Mouse (Mus musculus) brain, adult 10 weeks (tissue): ENCODE results near the gene Syt15. TPM values are rescaled to one million over a fixed set of nuclear protein-coding genes. Genes with fewer than 3 reads are reported as not detected.

Source experiments
- polyA plus RNA-seq: library from polyadenylated mRNA; stranded (reverse); fragments of 350-450 nt; fragmentation: Illumina TruSeq; extraction: RNeasy Lipid Tissue Mini Kit (QIAGEN cat#74804); gene quantifications from one replicate; pipeline ENCODE4 v1.2.3, GENCODE M21; 2015; ENCODE audit warnings: low read depth, low replicate concordance

Syt15 gene
- polyA plus RNA-seq: 1.1 TPM

DNA sequence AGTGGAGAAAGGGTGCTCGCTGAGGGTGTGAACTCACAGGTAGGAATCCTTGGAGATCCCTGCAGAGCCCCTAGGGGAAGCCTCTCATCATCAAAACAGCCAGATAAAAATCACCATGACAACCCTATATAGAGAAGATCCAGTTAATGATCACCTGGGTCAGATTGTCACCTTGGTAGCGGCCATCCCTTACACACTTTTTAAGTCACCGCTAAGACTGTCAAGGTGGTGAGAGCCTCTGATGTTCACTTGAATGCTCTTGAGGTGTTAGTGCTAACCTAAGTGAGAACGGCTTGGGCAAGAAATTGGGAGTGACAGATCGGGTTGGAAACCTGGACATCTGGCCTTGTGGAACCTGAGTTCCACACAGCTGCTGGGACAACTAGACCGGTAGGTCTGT is at the start of gene Syt15:
TSS of gene Syt15 (plus strand) at position 301 of the 400 bp plus-strand sequence.

DNA sequence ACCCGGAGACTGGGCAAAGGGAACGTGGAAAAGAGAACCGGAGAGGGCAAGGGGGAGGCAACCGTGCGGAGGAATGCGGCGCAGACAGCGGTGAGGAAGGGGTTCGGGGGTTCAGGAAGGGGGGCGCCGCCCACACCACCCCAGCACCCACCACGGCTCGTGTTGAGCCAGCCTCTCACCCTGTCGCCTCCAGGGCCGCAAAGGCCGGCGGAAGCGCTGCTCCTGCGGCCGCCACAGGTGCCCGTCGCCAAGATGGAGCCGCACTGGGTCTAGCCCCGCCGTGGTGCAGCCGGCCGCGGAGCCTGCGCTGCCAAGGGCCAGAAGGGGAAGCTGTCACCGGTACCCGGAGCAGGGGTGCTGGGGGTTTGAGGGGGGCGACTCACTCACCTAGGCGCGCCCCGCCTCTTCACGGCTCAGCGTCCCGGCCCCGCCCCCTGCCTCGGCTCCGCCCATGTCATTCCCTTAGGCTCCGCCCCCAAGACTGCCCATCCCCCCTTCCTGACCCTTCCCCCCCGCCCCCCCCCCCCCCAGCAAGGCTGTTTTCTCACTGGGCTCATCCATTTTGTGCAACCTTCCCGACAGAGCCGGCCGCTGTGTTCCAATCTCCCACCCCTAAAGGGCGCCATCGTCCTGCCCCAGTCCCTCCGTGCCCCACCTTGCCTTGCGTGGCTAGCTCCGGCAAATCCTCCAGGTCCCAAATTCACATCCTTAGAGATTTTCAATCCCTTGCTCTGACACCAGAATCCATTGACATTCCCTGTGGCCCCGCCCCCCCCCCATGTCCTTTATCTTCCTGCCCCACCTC is 18.0 kb upstream of the Syt15 start, which contains the start of gene Gprin2:
TSS of gene Gprin2 (minus strand) at position 423 of the 805 bp plus-strand sequence.

Other genes with a start within 250 kb of the Syt15 start
- 2.4 TPM for gene Zfp488, start 240.8 kb upstream of the Syt15 start, polyA plus RNA-seq
- gene Gm30083, start 204.4 kb upstream of the Syt15 start, polyA plus RNA-seq: not detected
- not detected for gene Gm5460, start 202.8 kb upstream of the Syt15 start, polyA plus RNA-seq
- not detected for gene Antxrl, start 166.9 kb upstream of the Syt15 start, polyA plus RNA-seq
- gene Anxa8, start 133.6 kb upstream of the Syt15 start, polyA plus RNA-seq: 0.86 TPM
- gene A630023A22Rik, start 116.8 kb upstream of the Syt15 start, polyA plus RNA-seq: not detected
- gene Npy4r, start 67.1 kb upstream of the Syt15 start, polyA plus RNA-seq: not detected
- gene Gprin2, start 17.9 kb upstream of the Syt15 start, polyA plus RNA-seq: 0.83 TPM
- gene Shld2, start 90.9 kb downstream of the Syt15 start, polyA plus RNA-seq: 5.0 TPM
- 254 TPM for gene Glud1, start 91.1 kb downstream of the Syt15 start, polyA plus RNA-seq
- not detected for gene Fam25c, start 135.8 kb downstream of the Syt15 start, polyA plus RNA-seq
- 30.9 TPM for gene Sncg, start 155.2 kb downstream of the Syt15 start, polyA plus RNA-seq
- 2.4 TPM for gene Mmrn2, start 155.9 kb downstream of the Syt15 start, polyA plus RNA-seq